Mouse (Mus musculus): ENCODE measurements at regions not wholly inside any gene's neighbourhood (a gene's known extent, or its start where the extent isn't known, plus 50 kb on each side); places are given as distances from the start of the nearest gene placed in this dataset.

GRCm38 (mm10) chr14:36485499-36485898, 390.8 kb downstream of the 4930474N05Rik start:
- no peak for TF ChIP-seq CTCF (IDR thresholded peaks at IDR 0.05; ENCODE audit: low read depth, low read length)
- no peak for TF ChIP-seq POLR2A (IDR thresholded peaks at IDR 0.05; ENCODE audit: extremely low read depth, insufficient read depth, low read length)

Data from liver, adult 2 months (tissue).